Mouse (Mus musculus) cerebellum, adult 2 months (tissue): ENCODE data around the gene Hoxb8.

Experiments
- CTCF ChIP-seq: fragments of 200-500 bp; IDR thresholded peaks from 2 replicates; pipeline ENCODE4 v1.5.1; 2011; ENCODE audit warnings: low read depth, mild to moderate bottlenecking, control low read depth, low read length, moderate library complexity, borderline replicate concordance; ENCODE audit not compliant: insufficient read depth
- POLR2A ChIP-seq: fragments of 200-500 bp; IDR thresholded peaks from 2 replicates; pipeline ENCODE4 v1.6.1; 2011; ENCODE audit warnings: low read length, control low read depth, borderline replicate concordance; ENCODE audit not compliant: insufficient read depth

- TF ChIP-seq CTCF (no peak), POLR2A (no peak)
These were observed 20.1 kb downstream of the Hoxb8 start for GRCm38 (mm10) chr11:96301837-96302236.
